Mouse (Mus musculus): ENCODE data around the gene Ifit3b. TPM values are rescaled to one million over a fixed set of nuclear protein-coding genes. Genes with fewer than 3 reads are reported as not detected.
"Not testable (repeated sequence)": the region's sequence is repeated elsewhere in the genome, so short reads cannot be mapped to it uniquely, and the experiment has no call there.

Ifit3b gene
- polyA plus RNA-seq, 1 experiment from 2014 or later: 0.09 TPM

- 78% methylated on average over 4 of the region's 4 CpGs for WGBS
- Histone ChIP-seq H3K27ac (no peak overlapping the region), H3K4me1 (no peaks in the 10 kb centered on the region), H3K4me2 (replicated peaks) (no peak overlapping the region), H3K27me3 (replicated peaks) (no peaks in the 10 kb centered on the region), H3K9ac (no peak overlapping the region), H3K9me3 (no peaks in the 10 kb centered on the region), H3K36me3 (no peaks in the 10 kb centered on the region), H3K4me3 (no peak overlapping the region)
- ATAC-seq (ENCODE audit: low FRiP score, low read depth): no peak
Observed at GRCm38 (mm10) chr19:34624663-34625062, 16.9 kb downstream of the Ifit3b start.

- no peaks in the 10 kb centered on the region for H3K4me1 ChIP-seq
- no peak overlapping the region for H3K4me2 ChIP-seq (replicated peaks)
- H3K36me3 ChIP-seq: no peaks in the 10 kb centered on the region
- H3K9me3 ChIP-seq: no peaks in the 10 kb centered on the region
- H3K9ac ChIP-seq: no peak overlapping the region
- H3K4me3 ChIP-seq: no peak overlapping the region
- no peak overlapping the region for H3K27ac ChIP-seq
- 60% methylated on average over 2 of the region's 2 CpGs for WGBS
- no peaks in the 10 kb centered on the region for H3K27me3 ChIP-seq (replicated peaks)
- ATAC-seq (ENCODE audit: low FRiP score, low read depth): no peak
Observed at GRCm38 (mm10) chr19:34627496-34627895, 19.7 kb downstream of the Ifit3b start.

- ATAC-seq (ENCODE audit: low FRiP score, low read depth): no peak
- no peak overlapping the region for H3K4me3 ChIP-seq
Observed at GRCm38 (mm10) chr19:34631487-34631886, 23.7 kb downstream of the Ifit3b start.

GRCm38 (mm10) chr19:34633484-34633883 lies 25.7 kb downstream of the Ifit3b start:
- Histone ChIP-seq H3K9me3 (no peaks in the 10 kb centered on the region), H3K4me3 (no peak overlapping the region), H3K4me1 (no peaks in the 10 kb centered on the region)

More at GRCm38 (mm10) chr19:34631487-34631886, 23.7 kb downstream of the Ifit3b start:
- H3K9me3 ChIP-seq: no peaks in the 10 kb centered on the region
- H3K36me3 ChIP-seq: no peaks in the 10 kb centered on the region
- H3K4me2 ChIP-seq (replicated peaks): no peak overlapping the region
- no peaks in the 10 kb centered on the region for H3K4me1 ChIP-seq
- H3K9ac ChIP-seq: no peak overlapping the region
- H3K27me3 ChIP-seq (replicated peaks): no peaks in the 10 kb centered on the region
- no peak overlapping the region for H3K27ac ChIP-seq

DNA sequence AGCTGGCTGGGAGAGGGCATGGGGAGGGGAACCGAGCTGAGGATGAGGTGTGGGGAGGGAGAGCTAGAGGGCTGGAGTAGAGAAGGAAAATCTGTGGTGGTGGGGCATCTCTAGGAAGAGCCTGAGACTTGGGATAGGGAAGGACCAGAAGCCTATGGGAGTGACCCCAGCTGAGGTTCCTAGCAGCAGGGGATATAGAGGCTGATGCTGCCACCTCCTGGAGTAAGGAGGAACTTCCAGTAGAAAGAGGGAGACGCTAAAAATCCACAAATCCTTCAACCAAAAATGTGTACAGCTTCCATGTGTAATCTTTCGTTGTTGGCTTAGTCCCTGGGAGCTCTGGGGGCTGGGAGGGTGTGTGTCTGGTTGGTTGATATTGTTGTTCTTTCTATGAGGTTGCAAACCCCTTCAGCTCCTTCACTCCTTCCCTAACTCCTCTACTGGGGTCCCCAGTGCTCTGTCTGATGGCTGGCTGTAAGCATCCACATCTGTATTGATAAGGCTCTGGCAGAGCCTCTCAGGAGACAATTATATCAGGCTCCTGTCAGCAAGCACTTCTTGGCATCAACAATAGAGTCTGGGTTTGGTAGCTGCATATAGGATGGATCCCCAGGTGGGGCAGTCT lies 29.3 kb downstream of the Ifit3b start:
- no peaks in the 10 kb centered on the region for H3K36me3 ChIP-seq
- ATAC-seq (ENCODE audit: low FRiP score, low read depth): peak; percentile 75; the same call in 1 of the 2 replicates
- no peak overlapping the region for H3K4me3 ChIP-seq
- no peaks in the 10 kb centered on the region for H3K27me3 ChIP-seq (replicated peaks)
- H3K9me3 ChIP-seq: no peaks in the 10 kb centered on the region
- no peaks in the 10 kb centered on the region for H3K4me1 ChIP-seq
- H3K27ac ChIP-seq: no peak overlapping the region
- H3K9ac ChIP-seq: no peak overlapping the region
- H3K4me2 ChIP-seq (replicated peaks): no peak overlapping the region
- WGBS: 18% methylated on average over 3 of the region's 3 CpGs

More at GRCm38 (mm10) chr19:34633484-34633883, 25.7 kb downstream of the Ifit3b start:
- Histone ChIP-seq H3K4me2 (replicated peaks) (no peak overlapping the region), H3K9ac (no peak overlapping the region), H3K36me3 (no peaks in the 10 kb centered on the region), H3K27ac (no peak overlapping the region), H3K27me3 (replicated peaks) (no peaks in the 10 kb centered on the region)
- WGBS: 81% methylated on average over 2 of the region's 2 CpGs
- no peak for ATAC-seq (ENCODE audit: low FRiP score, low read depth)

- Histone ChIP-seq H3K27ac (no peak within 1 kb of the TSS), H3K4me3 (no peak within 1 kb of the TSS), H3K9ac (no peak within 1 kb of the TSS), H3K36me3 (no peaks in the 10 kb centered on the region), H3K27me3 (replicated peaks) (no peaks in the 10 kb centered on the region), H3K4me1 (no peaks in the 10 kb centered on the region), H3K9me3 (no peaks in the 10 kb centered on the region), H3K4me2 (replicated peaks) (no peak within 1 kb of the TSS)
- ATAC-seq (ENCODE audit: low FRiP score, low read depth): no peak
- WGBS: 62% methylated on average over 4 of the region's 4 CpGs
Observed at GRCm38 (mm10) chr19:34640623-34641022, 32.9 kb downstream of the Ifit3b start, which contains the start of the genes Ifit1bl2 and Ifit1. Ifit1bl2 (minus strand) TSS chr19:34640743. Ifit1 (plus strand) TSS chr19:34640871.

DNA sequence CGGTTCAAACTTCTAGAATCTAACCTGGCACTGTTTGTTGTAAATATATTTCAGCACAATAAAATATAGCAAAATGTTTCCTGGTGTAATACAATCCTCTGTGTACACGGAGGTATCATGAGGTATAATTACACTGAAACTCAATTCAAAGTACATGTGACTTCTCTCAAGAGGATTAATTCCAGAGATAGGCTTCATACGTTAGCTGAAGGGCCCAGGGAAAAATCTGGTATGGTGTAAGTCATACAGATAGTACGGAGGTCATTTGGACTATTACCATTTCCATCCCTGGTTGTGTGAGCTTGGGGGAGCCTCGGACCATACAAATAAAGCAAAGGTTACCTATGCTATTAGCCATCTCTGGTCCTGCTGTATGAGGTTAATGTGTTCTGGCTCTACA lies 34.8 kb downstream of the Ifit3b start:
- Histone ChIP-seq H3K9me3 (no peaks in the 10 kb centered on the region), H3K27me3 (replicated peaks) (no peaks in the 10 kb centered on the region), H3K9ac (no peak overlapping the region), H3K36me3 (no peaks in the 10 kb centered on the region), H3K4me1 (no peaks in the 10 kb centered on the region), H3K4me2 (replicated peaks) (no peak overlapping the region), H3K27ac (no peak overlapping the region), H3K4me3 (no peak overlapping the region)
- 82% methylated on average over 5 of the region's 5 CpGs for WGBS
- no peak for ATAC-seq (ENCODE audit: low FRiP score, low read depth)

- not testable (repeated sequence) for H3K4me3 ChIP-seq; H3K27me3 ChIP-seq (replicated peaks); H3K4me1 ChIP-seq; H3K9me3 ChIP-seq; H3K27ac ChIP-seq; H3K9ac ChIP-seq; H3K36me3 ChIP-seq; ATAC-seq (ENCODE audit: low FRiP score, low read depth); H3K4me2 ChIP-seq (replicated peaks)
- WGBS: 90% methylated on average over 8 of the region's 8 CpGs
Observed at GRCm38 (mm10) chr19:34647630-34648029, 39.9 kb downstream of the Ifit3b start.

- no peak for ATAC-seq (ENCODE audit: low FRiP score, low read depth)
- no peaks in the 10 kb centered on the region for H3K36me3 ChIP-seq
- no peak overlapping the region for H3K9ac ChIP-seq
- no peaks in the 10 kb centered on the region for H3K27me3 ChIP-seq (replicated peaks)
- H3K4me2 ChIP-seq (replicated peaks): no peak overlapping the region
- no peaks in the 10 kb centered on the region for H3K9me3 ChIP-seq
- no peaks in the 10 kb centered on the region for H3K4me1 ChIP-seq
- H3K27ac ChIP-seq: no peak overlapping the region
- no peak overlapping the region for H3K4me3 ChIP-seq
- WGBS: 83% methylated on average over 3 of the region's 3 CpGs
Observed at GRCm38 (mm10) chr19:34650276-34650675, 42.5 kb downstream of the Ifit3b start.

GRCm38 (mm10) chr19:34650997-34651396 lies 43.2 kb downstream of the Ifit3b start:
- no peaks in the 10 kb centered on the region for H3K9me3 ChIP-seq
- no peak overlapping the region for H3K9ac ChIP-seq
- no peak overlapping the region for H3K4me2 ChIP-seq (replicated peaks)
- no peaks in the 10 kb centered on the region for H3K27me3 ChIP-seq (replicated peaks)
- no peak overlapping the region for H3K4me3 ChIP-seq
- no peaks in the 10 kb centered on the region for H3K4me1 ChIP-seq
- no peak for ATAC-seq (ENCODE audit: low FRiP score, low read depth)
- H3K36me3 ChIP-seq: no peaks in the 10 kb centered on the region
- no peak overlapping the region for H3K27ac ChIP-seq
- 91% methylated on average over 6 of the region's 6 CpGs for WGBS

- no peak for ATAC-seq (ENCODE audit: low FRiP score, low read depth)
- Histone ChIP-seq H3K27ac (no peak overlapping the region), H3K4me2 (replicated peaks) (no peak overlapping the region), H3K36me3 (no peaks in the 10 kb centered on the region), H3K9ac (no peak overlapping the region), H3K9me3 (no peaks in the 10 kb centered on the region), H3K27me3 (replicated peaks) (no peaks in the 10 kb centered on the region), H3K4me1 (no peaks in the 10 kb centered on the region), H3K4me3 (no peak overlapping the region)
- 88% methylated on average over 10 of the region's 10 CpGs for WGBS
Observed at GRCm38 (mm10) chr19:34655227-34655805, 47.5 kb downstream of the Ifit3b start.

- H3K27me3 ChIP-seq (replicated peaks): no peaks in the 10 kb centered on the region
- H3K4me3 ChIP-seq: no peak overlapping the region
- 43% methylated on average over 2 of the region's 2 CpGs for WGBS
- H3K4me1 ChIP-seq: no peaks in the 10 kb centered on the region
- no peak overlapping the region for H3K9ac ChIP-seq
- no peak overlapping the region for H3K4me2 ChIP-seq (replicated peaks)
- ATAC-seq (ENCODE audit: low FRiP score, low read depth): no peak
- no peak overlapping the region for H3K27ac ChIP-seq
- no peaks in the 10 kb centered on the region for H3K9me3 ChIP-seq
- no peaks in the 10 kb centered on the region for H3K36me3 ChIP-seq
Observed at GRCm38 (mm10) chr19:34656511-34657298, 48.9 kb downstream of the Ifit3b start.

Measured in neural tube, embryonic 12.5 days (tissue).